Mouse (Mus musculus): ENCODE results near the gene Rbm18.
A peak's percentile ranks its signal among the peaks of the same experiment; 100 is the strongest.

Gene Rbm18

DNA sequence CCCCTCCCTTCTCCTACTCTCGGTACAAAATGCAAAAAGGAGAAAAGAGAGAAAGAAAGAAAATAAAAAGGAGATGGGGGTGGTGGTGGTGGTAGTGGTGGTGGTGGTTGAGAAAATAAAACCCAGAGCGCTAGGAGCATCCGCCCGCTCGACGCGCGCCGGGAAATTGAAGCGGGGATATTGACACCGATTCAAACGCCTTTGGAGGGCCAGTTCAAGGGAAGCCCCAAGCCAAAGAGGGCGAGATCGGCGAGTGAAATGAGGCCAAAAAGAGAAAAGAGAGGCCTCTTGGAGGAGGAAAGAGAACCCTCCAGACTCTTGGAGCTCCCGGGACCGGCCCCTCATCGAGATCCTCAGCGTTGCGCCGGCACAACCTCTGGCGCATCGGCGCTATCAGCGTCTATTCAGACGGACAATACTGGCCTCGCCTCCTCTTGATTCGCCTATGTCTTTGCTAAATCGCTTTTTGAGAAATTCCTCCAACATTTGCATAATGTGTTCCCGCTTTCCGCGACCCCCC is 32.1 kb downstream of the Rbm18 start:
- peak; percentile 58 for DNase-seq (ENCODE audit: low spot score)

DNA sequence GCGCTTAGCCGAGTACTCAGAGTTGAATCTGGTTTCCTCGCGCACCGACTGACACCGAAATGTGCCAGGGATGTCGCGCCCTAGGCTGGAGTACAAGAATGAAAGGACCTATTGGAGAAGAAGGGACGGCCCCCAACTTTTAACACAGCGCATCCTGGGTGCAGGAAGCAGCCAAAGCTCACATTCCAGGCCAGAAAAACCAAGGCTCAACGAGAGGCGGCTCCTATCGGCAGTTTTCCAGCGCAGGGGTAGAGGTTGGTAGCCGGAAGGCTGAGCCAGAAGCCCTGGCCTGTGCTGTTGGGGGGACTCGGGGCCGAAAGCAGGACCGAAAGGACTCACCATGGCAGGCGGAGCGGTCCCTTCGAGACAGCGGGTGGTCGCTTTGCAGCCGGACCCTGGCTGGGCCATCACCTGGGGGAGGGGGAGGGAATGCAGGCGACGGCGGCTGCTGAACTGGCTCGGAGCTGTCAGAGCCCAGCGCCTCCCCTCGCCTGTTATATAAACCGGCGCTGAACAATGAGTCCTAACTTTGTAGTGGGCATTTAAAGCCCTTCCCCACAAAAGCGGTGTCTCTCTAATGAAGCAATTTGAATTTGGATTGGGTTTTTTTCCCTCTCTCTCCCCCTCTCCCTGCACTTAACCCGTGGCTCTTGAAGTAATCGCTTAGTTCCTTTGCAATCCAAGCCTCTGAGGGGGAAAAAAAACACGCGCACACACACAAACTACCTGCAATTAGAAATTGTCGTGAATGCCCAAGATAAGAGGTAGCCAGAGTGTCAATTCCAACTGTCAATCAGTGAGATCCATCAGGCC is 32.8 kb downstream of the Rbm18 start:
- DNase-seq (ENCODE audit: low spot score): peak; percentile 57

DNA sequence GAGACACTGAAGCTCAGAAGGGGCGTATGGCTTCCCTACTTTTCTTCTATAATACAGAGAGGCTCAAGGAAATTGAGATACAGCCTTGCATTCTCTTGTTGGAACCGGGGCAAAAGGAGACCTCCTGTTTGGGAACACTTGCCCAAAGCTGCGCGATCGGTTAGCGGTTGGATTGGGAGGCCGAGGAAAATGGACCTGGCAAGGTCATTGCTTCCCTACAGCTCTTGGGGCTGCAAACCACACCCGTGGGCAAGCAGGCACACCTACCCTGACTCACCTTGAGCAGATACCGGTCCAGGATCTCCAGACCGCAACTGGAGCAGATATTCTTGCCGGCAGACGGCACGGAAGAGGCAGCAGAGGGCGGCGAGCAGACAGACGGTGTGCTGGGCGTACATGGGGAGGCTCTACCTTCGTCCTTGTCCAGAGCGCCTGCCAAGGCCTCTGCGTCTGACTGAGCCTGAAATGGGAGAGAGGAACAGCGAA is 33.5 kb downstream of the Rbm18 start:
- peak; percentile 27 for DNase-seq (ENCODE audit: low spot score)

DNA sequence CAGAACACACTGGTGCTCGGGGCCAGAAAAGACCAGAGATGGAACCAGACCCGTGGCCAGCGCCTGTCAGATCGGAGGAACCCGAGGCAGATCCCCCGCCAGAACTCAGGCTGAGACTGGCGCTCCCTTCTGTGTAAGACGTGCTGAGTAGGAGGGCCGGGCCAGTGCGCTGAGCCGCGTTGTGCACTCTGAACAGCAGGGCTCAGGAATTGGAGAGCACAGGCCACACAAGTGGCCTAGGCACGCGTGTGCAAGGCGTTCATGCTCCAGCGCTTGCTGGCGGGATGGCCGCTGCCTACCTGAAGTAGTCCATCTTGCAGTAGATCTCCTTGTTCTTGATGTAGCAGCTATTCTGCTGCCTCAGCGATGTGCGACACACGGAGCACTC is 34.0 kb downstream of the Rbm18 start:
- DNase-seq (ENCODE audit: low spot score): peak; percentile 68

DNA sequence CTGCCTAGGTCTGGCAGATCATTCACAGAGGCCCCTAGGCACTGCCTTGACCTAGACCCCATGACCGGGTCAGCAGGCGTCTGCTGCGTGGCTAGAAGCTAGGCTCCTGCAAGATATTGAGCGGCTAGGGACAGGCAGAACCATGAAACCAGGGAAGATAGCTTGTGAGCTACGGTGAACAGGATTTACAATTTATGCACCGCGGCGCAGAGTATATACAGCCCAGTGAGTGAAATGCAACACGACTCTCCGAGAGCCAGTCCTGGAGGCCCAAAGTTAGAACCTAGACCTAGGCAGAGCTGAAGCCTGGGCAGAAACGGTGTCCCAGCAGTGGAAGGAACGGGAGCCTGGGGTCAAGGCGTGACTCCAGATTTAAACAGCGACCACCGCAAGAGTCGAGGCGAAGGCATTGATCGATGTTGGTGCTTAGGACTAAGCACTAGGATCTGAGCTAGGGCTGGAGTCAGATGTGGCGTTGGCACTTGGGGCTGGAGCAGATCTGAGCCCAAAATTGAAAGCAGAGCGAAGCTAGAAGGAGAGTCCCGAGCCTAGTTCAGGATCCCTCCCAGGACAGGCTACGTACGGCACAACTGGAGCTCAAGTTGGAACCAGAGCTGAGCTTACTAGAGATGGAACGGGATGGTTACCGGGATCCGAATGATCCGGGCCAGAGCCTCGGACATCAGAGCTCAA is 34.6 kb downstream of the Rbm18 start:
- peak; percentile 46 for DNase-seq (ENCODE audit: low spot score)

DNA sequence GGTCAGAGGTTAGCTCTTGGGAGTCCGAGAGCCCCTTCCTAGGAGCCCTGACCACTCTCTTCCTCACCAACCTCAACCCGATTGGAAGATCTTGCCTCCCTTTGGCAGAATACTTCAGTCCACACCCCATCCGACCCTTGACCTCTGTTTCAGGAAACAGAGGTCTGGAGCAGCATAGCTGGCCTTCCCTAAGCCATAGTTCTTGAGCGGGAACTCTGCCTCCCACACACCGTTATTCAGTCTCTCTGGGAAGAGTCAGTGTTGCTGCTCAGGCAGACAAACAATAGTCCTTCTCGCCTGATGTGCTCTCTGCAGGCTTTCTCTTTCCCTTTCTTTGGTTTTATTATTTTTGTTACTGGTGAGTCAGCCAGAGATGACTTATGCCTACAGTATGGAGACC is 36.8 kb downstream of the Rbm18 start:
- DNase-seq (ENCODE audit: low spot score): peak; percentile 66

DNA sequence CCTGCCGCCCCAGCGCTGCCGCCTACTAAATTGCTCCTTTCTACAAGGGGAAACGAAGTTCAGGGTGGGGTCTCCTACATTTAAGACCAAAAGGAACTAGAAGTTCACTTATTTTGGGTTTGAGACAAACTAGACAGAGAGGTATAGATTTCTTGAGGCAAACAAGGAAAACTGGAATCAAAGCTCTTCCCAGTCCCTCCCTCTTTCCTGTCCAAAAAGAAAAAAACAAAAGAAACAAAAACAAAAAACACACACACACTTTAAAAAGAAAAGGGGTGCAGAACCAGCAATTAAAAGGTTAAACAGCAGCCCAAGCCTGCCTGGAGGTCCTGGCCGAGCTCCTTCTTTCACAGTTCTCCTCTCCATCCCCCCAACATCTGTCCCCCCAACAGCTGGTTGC is 38.6 kb downstream of the Rbm18 start:
- DNase-seq (ENCODE audit: low spot score): no peak

DNA sequence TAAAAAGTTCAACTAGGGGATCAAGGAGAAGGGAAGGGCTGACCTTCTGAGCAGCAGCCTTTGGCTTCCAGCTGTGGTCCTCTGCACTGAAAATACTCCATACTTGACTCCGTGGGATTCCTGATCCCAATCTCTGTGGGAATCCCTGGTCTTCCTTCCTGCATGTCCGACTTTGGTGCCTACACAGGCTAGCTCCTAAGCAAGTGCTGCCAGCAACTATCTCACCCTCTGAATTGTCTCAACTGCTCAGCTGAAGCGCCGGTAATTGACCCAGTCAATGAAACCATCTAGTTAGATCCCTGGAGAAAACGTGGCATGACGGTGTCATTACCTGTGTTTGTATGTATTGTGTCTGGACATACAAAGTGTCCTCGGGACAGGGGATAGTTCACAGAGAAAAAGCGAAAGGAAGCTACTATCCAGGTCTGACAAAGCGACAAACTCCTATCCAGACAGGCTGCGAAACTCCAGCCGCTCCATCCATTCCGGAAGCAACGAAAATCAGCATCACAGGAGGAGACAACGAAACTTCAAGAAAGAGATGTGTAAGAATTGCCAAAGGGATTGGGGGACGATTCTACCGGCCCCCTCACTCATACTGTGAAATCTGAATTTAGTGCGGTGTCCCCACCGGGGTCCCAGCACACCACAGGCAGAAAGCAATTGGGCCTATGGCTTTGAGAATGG is 39.3 kb downstream of the Rbm18 start:
- DNase-seq (ENCODE audit: low spot score): no peak

DNA sequence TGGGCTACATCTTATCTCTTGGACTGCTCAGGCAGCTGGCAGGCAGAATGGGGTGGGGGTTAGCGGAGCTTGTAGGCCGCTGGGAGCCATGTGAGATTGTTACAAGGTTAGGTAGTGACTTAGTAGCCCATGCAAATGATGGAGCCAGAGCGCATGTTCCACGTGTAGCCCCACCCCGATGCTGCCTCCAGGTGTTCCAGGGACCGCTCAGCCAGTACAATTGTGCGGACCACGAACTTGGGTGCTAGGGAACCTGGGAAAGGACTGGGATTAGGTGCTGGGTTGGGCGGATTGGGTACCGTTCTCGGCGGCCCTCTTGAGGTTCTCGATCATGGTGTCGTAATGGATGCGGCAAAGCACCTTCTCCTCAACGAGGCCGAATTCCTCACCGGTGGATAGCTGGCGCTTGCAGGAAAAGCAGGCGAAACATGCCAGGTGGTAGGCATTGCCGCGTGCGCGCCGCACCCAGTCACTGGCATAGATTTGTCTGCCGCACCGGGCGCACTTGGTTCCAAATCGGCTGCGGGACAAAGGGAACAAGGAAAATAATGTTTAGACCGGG is 42.6 kb downstream of the Rbm18 start:
- no peak for DNase-seq (ENCODE audit: low spot score)

DNA sequence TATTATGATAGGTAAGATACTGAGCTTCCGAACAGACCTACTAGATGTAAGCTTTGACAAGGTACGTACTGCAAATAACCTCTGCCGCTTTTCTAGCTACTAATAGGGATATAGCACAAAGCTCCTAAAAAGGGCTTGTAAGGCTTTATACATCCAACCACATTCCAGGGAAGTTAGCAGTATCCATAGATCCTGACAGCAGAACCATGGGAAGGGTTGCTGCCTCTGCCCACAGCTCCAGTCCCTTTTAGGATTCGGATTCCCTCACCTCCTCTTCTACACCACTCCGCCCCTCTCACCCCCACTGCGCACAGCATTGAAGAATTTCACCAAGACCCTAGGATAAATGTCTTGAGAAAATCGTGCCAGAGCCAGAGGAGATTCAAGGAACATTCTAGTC is 43.3 kb downstream of the Rbm18 start:
- DNase-seq (ENCODE audit: low spot score): no peak

DNA sequence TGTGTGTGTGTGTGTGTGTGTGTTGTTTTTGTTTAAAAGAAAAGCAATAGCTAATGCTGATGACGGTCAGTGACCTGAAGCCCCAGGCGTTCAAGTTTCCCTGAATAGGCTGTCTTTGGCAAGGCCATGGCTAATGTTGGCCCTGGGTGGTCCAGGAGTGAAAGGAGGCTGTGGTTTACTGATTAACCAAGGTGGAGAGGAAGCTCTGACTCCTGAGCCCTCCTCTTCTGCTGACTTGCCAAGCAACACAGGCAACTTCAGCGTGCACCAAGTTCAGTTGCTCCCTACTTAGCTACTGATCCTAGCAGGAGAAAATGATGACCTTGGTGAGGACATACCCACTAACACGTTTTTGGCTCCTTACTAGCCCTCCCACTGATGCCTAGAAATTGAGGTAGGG is 43.8 kb downstream of the Rbm18 start:
- DNase-seq (ENCODE audit: low spot score): peak; percentile 30

DNA sequence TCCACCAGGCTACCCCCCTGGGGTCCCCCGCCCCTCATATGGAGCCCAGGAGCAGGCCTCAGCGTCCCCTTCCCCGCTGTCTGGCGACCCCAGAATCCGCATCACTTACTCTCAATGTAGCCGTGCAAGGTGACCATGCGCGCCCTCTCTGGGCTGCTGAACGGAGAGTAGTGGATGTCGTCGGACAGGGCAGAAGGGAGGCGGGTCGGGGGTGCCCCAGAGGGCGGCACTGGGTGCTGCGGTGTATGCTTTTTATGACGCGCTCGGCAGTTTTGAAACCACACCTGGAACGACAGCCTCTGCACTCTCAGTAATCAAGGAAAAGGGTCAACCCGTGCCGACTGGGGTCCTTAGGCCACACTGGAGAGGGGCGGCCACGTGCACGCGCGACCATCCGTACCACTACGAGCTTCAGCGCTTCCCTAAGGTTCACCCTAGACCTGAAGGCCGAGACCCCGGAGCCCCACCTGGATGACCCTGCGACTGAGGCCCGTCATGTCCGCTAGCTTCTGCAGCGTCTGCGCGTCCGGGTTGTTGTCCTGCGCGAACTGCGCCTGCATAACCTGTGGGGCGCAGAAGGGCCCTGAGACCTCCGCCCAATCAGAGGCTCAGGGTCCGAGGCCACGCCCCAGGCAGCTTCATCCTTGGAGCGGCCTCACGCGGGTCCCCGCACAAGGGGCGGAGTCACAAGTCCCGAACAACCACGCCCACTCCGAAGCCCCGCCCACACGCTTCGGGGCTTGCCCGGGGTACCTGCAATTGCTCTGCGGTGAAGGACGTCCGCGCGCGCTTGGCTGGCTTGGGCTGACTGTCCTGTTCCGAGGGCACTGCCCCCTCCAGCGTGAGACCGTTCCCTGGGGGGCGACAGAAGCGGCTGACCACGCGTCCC is 45.5 kb downstream of the Rbm18 start:
- peak; percentile 92 for DNase-seq (ENCODE audit: low spot score)

DNA sequence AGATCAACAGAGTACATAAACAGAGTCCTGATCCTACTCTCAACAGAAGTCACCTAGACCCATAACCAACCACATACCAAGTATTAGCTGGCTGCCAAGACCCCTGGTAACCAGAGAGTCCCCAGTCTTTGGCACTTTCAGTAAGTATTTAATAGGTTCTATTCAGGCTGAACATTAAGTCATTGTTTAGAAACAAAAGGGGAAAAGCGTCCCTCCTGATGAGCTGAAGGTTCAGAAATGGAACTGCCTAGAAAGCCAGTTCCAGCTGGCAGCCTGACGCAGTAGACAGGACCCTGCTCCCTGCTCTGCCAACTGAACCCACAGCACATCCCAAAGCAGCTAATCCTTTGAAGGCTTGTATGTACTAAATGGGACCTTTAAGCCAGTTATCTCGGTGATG is 47.4 kb downstream of the Rbm18 start:
- no peak for DNase-seq (ENCODE audit: low spot score)

DNA sequence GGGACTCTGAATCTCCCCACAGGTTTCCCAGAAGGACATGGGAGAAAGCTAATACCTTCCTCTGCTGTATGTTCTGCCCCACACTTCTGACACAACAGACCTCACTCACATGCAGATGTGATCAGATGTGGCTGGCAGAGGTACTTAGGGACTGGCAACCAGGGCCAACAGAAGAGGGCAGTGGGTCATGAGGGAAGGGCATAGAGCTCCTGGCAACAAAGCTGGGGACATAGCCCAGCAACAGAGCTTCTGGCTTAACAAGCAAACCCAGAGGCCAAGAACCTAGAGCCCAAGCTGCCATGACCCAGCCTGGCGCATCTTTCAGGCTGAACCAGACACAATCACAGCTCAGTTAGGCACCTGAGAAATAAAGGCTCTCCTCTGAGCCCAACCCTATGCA is 51.5 kb downstream of the Rbm18 start:
- no peak for DNase-seq (ENCODE audit: low spot score)

DNA sequence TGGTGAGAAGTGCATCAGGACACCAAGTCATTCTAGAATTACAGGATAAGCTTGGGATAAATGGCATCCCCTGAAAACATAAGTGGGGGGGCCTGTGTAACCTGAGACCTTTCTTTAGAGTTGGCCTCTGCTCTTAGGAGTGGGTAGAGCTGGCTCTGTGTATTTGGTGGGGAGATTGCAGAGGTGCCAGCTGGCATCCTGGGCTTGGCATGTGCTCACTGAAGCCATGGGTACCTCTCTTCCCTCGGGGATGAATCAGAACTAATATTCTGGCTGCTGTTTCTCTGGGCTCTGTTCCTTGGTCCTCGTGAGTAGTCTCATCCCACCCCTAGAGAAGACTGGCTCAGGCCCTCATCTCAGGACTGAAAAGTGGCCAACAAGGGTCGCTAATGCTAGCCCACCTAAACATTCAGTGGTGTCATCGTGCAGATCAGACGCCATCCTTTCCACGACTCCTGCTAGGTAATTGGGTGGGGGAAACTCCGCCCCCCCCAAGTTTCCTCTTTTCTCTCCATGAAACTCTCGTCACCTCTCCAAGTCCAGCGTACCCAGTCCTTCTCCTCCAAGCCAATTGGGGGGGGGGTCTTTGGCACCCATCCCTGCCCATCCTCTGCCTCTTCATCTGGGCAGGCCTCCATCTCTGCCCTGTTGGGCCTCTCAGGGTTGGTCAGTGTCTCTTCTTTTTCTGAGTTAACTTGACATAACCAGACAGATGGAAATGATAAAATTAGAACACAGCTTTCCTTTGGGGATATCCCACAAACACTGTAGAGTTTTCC is 53.6 kb downstream of the Rbm18 start:
- no peak for DNase-seq (ENCODE audit: low spot score)

DNA sequence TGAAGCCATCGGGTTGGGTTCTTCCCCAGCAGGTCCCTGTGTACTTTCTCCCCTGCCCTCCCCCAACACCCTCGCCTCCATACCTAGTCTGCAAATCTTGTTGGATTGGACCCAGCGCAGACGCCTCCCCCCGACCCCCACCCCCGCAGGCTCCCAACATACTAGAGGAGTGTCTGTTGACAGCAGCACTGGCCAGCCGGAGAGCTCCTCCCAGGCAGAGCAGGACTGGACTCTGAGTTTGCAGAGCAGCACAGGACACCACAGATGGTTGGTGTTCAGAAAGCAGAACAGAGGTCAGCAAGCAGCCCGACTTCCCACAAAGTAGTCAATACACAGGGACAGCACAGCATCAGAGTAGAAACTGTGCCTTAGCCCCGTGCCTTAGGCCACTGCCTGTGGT is 55.1 kb downstream of the Rbm18 start:
- DNase-seq (ENCODE audit: low spot score): peak; percentile 35

DNA sequence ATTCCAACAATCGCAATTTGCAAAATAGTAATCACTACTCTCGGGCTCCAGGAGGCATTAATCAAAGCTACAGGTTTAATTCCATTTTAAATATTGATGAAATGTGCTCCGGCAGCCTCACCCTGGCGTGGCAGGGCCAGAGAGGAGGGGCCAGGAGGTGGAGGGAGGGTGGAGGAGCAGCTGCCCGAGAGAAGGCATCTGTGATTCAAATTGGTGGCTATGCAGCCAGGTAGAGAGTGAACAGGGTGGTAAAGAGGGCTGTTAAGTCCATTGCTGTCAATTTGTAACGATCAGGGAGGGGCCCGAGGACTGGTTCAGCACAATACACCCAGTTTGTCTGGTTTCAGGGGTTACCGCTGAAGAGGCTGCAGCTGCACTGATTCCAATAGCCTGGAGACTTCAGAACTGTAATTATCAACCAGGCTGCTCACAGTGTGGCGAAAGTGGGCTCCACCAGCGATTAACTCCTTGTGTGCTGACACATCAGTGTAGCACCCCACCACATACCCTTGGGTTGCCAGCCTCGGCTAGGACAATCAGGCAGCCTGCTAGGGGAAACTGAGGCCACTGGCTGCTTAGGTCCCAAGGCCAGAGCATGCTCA is 59.3 kb downstream of the Rbm18 start:
- DNase-seq (ENCODE audit: low spot score): peak; percentile 41

DNA sequence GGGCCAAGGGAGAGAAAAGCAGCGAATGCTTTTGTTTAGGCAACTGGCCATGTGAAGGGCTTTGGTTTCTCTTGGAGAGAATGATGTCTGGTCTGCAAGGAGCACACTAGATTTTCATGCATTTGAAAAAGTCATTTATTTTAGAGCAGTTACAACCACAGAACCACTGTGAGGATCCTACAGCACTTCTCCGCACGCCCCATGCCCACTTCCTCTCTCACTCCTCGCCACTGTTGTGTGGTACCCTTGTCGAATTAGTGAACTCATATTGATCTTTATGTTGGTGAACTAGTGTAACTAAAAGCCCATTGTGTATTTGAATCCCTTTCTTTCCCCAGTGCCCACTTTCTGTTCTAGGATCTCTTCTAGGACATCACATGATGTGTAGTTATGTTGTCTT is 61.4 kb downstream of the Rbm18 start:
- no peak for DNase-seq (ENCODE audit: low spot score)

DNA sequence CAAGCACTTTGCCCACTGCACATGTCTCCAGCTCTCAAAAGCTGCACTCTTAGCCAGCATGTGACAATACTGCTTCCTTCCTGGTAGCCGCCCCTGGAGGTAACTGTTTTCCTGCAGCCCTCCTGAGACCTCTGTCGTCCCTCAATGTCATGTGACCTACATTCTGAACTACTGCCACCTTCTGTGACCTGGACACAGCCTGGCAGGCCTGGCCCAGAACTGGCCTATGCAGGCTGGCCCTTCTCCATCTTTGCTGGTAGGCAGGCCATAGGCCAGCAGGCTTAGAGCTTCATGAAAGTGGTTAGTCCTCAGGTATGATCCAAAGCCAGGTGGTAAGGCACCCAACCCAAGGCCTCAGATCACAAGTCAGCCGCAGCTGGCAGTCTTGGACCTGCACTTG is 62.8 kb downstream of the Rbm18 start:
- DNase-seq (ENCODE audit: low spot score): no peak

DNA sequence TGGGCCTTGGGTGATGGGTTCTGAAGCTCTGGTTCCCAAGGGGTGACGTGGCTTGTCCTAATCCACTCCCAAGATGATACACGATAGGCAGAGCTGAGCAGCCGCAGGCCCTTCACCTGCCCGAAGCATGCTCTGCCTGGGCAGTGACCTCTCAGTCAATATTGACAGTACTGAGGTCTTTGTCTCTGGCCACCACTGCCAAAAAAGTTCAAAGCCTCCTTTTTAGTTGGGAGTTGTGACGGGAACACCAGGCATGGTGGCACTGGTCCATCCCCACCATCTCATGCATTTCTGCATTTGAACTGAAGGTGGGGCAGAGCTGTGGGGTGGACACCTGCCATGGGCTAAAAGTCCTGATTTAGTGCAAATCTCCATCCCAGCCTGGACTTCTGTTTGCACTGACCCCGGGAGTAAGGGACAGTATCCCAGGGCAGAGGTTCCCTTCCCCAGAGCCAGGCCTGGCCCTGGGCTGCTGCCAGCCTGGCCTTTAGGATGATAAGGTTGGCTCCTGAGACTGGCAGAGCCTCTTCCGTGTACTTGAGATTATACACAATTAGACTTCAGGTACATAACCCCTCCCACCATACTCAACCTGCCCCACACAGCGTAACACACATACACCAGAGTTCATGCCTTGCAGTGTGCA is 64.8 kb downstream of the Rbm18 start:
- DNase-seq (ENCODE audit: low spot score): no peak
